Mouse (Mus musculus): ENCODE data around the gene Arfgef2.

DNA sequence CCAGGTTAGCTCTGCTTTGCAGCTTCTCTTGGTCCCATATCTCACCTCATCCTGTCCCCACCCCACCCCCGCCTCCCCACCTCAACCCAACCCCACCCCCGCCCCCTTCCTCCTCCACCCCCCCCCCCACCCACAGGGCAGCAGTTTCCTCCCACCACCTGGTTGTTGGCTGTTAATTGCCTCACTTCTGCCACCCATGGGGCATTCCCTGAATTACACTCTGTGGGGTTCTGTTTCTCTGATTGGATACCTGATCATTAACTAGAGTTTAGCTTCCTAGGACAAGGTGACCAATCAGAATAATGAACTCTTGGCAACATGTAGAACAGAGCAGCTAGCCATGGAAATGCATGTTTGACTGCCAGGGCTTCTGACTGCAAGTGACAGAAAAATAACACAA is 29.1 kb upstream of the Arfgef2 start:
- no peak for TF ChIP-seq POLR2A (IDR thresholded peaks at IDR 0.05; ENCODE audit: insufficient read length, low read depth)
- no peak for TF ChIP-seq USF1 (IDR thresholded peaks at IDR 0.05; ENCODE audit: low read depth)
- no peak for TF ChIP-seq MYOD1 (IDR thresholded peaks at IDR 0.05; ENCODE audit: control insufficient read depth in 1 of 3, insufficient read length in 2 of 3, low read depth in 2 of 3)
- TF ChIP-seq E2F4 (IDR thresholded peaks at IDR 0.05; ENCODE audit: insufficient read depth): no peak
- no peak for TF ChIP-seq POLR2AphosphoS2 (IDR thresholded peaks at IDR 0.05; ENCODE audit: insufficient read length, low read depth)
- no peak for TF ChIP-seq CEBPB (IDR thresholded peaks at IDR 0.05; ENCODE audit: insufficient read depth, poor library complexity, severe bottlenecking)

Data from myocyte (in vitro differentiated cells).